Mouse (Mus musculus): Measurements from ENCODE around the gene Snap25.

Snap25 gene

GRCm38 (mm10) chr2:136712441-136713015 lies 725 bp upstream of the Snap25 start:
- DNase-seq = no peak

GRCm38 (mm10) chr2:136714008-136714411 lies 757 bp downstream of the Snap25 start:
- DNase-seq = peak; percentile 93 to 94

GRCm38 (mm10) chr2:136715531-136715930 lies 2.3 kb downstream of the Snap25 start:
- no peak for DNase-seq

GRCm38 (mm10) chr2:136716400-136716799 lies 3.1 kb downstream of the Snap25 start:
- no peak for DNase-seq

GRCm38 (mm10) chr2:136720235-136720634 lies 7.0 kb downstream of the Snap25 start:
- peak; percentile 62 to 66 for DNase-seq

- DNase-seq = no peak
Measured at GRCm38 (mm10) chr2:136738260-136738659, 25.0 kb downstream of the Snap25 start.

GRCm38 (mm10) chr2:136742230-136742629 lies 29.0 kb downstream of the Snap25 start:
- DNase-seq = no peak

- no peak for DNase-seq
Measured at GRCm38 (mm10) chr2:136744683-136745326, 31.6 kb downstream of the Snap25 start.

- DNase-seq = no peak
Measured at GRCm38 (mm10) chr2:136745327-136745994, 32.2 kb downstream of the Snap25 start.

- DNase-seq = no peak
Measured at GRCm38 (mm10) chr2:136753682-136754081, 40.4 kb downstream of the Snap25 start.

GRCm38 (mm10) chr2:136758809-136759551 lies 45.7 kb downstream of the Snap25 start:
- no peak for DNase-seq

GRCm38 (mm10) chr2:136778156-136778555 lies 64.9 kb downstream of the Snap25 start:
- no peak for DNase-seq

GRCm38 (mm10) chr2:136778674-136779073 lies 65.4 kb downstream of the Snap25 start:
- no peak for DNase-seq

GRCm38 (mm10) chr2:136780268-136780667 lies 67.0 kb downstream of the Snap25 start:
- DNase-seq = no peak

- no peak for DNase-seq
Measured at GRCm38 (mm10) chr2:136784310-136784709, 71.1 kb downstream of the Snap25 start.

GRCm38 (mm10) chr2:136788379-136788778 lies 75.1 kb downstream of the Snap25 start:
- no peak for DNase-seq

- no peak for DNase-seq
Measured at GRCm38 (mm10) chr2:136796518-136796917, 83.3 kb downstream of the Snap25 start.

GRCm38 (mm10) chr2:136798887-136799430 lies 85.7 kb downstream of the Snap25 start:
- no peak for DNase-seq

GRCm38 (mm10) chr2:136801102-136801501 lies 87.8 kb downstream of the Snap25 start:
- DNase-seq = no peak

GRCm38 (mm10) chr2:136802076-136802475 lies 88.8 kb downstream of the Snap25 start:
- DNase-seq = no peak

GRCm38 (mm10) chr2:136803142-136803541 lies 89.9 kb downstream of the Snap25 start:
- DNase-seq = no peak

GRCm38 (mm10) chr2:136807992-136808726 lies 94.9 kb downstream of the Snap25 start:
- DNase-seq = no peak
